Mouse (Mus musculus): ENCODE measurements around the gene Olfr127. TPM values are rescaled to one million over a fixed set of nuclear protein-coding genes. Genes with fewer than 3 reads are reported as not detected.
"Not testable (repeated sequence)": the region's sequence is repeated elsewhere in the genome, so short reads cannot be mapped to it uniquely, and the experiment has no call there.

Gene Olfr127
- not detected in 2 replicates for polyA plus RNA-seq (2016; fragmentation: Nextera tagmentation; extraction: Ambion mirVana)

DNA sequence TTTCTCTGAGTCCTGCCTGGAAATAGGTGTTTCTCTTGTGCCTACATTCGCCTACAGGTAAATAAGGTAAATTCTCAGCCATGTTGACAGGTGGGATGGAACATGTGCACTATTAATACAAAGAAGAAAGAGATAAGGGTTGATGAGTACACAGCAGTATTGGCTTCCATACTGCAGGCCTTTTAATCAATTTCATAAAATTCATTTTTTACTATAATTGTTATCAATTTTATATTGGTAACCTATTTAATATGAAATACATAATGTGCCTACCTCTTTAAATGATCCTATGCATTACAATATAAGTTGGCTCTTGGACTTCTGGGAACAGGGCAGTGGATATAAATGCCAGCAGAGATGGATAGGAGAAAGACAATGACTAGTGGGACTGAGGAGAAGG, at the start of gene Olfr127:
Gene Olfr127 (plus strand): TSS at position 301 of the 400 bp plus-strand sequence.
- H3K4me2 ChIP-seq (replicated peaks), result no peak within 1 kb of the TSS
- no peak within 1 kb of the TSS for H3K9ac ChIP-seq
- H3K4me3 ChIP-seq, result no peak within 1 kb of the TSS
- WGBS, result 86% methylated on average over 1 of the region's 1 CpGs
- no peak for ATAC-seq (ENCODE audit: low FRiP score)
- H3K27me3 ChIP-seq, result no peaks in the 10 kb centered on the region
- no peaks in the 10 kb centered on the region for H3K4me1 ChIP-seq
- no peak within 1 kb of the TSS for H3K27ac ChIP-seq
- H3K9me3 ChIP-seq (replicated peaks), result no peaks in the 10 kb centered on the region
- no peaks in the 10 kb centered on the region for H3K36me3 ChIP-seq

DNA sequence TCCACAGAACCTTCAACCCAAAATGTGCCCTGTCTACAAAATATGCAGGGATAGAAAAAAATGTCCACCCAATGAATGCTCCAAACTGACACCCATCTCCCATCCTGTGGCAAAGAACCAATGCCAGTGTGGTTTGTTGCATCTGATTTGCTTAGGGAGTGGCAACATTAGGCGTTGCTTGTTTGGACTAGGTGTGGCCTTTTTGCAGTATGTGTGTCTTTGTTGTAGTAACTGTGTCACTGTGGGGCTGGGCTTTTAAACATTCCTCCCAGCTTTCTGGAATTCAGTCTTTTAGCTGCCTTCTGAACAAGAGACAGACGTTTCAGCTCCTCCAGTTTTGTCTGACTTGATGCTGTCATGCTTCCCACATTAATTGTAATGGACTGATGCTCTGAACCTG, 36.3 kb upstream of the Olfr127 start:
- Histone ChIP-seq H3K4me1 (no peaks in the 10 kb centered on the region), H3K4me2 (replicated peaks) (no peak overlapping the region), H3K9me3 (replicated peaks) (no peaks in the 10 kb centered on the region), H3K4me3 (no peak overlapping the region), H3K27ac (no peak overlapping the region), H3K27me3 (no peaks in the 10 kb centered on the region), H3K36me3 (no peaks in the 10 kb centered on the region), H3K9ac (no peak overlapping the region)
- ATAC-seq (ENCODE audit: low FRiP score), result no peak
- WGBS, result 82% methylated on average over 2 of the region's 2 CpGs

DNA sequence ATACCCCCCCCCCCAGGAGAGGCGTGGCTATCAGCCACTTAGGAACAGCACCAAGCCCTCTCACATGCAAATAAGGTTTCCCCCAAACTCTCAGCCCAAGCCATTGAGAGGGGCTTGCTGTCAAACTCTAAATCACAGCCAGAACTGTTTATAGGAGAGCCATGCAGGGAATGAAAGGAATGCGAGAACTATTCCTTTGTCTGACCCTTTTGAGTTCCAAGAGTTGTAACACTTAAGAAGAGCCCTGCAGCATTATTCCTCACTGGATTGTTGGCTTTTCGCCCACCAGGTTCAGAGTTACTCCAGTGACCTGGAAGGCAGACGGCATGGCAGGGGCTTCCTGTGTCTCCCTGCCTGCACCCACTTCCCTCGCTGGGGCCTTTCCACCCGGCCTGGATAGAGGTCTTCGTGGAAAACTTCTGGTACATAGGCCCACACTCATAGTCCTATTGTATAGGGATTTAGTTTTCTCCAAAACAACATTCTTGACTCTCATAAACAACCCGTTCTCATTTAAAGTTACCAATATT, 30.5 kb upstream of the Olfr127 start:
- Histone ChIP-seq H3K9ac (no peak overlapping the region), H3K4me3 (no peak overlapping the region), H3K9me3 (replicated peaks) (no peaks in the 10 kb centered on the region), H3K27me3 (no peaks in the 10 kb centered on the region), H3K4me1 (no peaks in the 10 kb centered on the region), H3K27ac (no peak overlapping the region), H3K4me2 (replicated peaks) (no peak overlapping the region), H3K36me3 (no peaks in the 10 kb centered on the region)
- 21% methylated on average over 8 of the region's 8 CpGs for WGBS
- ATAC-seq (ENCODE audit: low FRiP score), result no peak

DNA sequence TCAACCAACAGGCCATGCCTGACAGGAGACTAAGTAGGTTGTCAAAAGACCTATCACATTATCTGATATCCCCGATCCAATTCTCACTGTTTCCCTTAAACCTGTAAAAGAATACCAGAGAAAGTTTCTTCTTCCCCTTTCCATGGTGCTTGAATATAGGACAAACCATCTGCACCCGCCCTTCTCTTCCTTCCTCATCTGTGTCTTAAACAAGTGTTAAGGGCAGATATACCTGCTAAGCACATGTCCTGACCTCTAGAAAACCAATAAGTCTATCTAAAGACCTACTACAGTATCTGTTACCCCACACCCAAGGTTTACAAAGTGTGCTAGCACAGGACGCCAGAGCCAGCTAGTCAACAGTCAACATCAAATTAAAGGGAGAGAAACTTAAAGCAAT, 26.4 kb upstream of the Olfr127 start:
- no peak for ATAC-seq (ENCODE audit: low FRiP score)
- H3K36me3 ChIP-seq, result no peaks in the 10 kb centered on the region
- 87% methylated on average over 3 of the region's 3 CpGs for WGBS

DNA sequence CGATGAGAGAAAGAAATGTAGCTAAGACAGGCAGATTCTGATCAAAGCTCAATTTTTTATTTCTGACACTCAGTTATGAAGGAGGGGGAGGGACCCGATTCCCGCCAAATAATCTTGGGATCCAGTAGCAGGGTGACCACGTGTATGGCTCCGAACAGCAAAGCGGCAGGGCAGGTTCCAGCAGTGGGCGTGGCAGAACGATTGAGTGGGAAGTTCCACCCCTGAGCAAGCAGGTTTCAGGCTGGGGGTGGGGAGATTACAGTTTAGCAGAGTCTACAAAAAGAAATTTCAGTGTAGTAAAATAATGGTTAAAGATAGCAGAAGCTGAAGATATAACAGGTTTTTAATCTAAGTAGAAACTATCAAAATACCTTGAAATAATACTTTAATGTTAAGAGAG, 6.6 kb downstream of the Olfr127 start:
- not testable (repeated sequence) for H3K4me2 ChIP-seq (replicated peaks); ATAC-seq (ENCODE audit: low FRiP score); H3K4me3 ChIP-seq; H3K9ac ChIP-seq; H3K9me3 ChIP-seq (replicated peaks); H3K27me3 ChIP-seq; H3K27ac ChIP-seq; H3K36me3 ChIP-seq; H3K4me1 ChIP-seq
- 72% methylated on average over 8 of the region's 8 CpGs for WGBS

More for the DNA sequence above, 26.4 kb upstream of the Olfr127 start:
- Histone ChIP-seq H3K9me3 (replicated peaks) (no peaks in the 10 kb centered on the region), H3K27me3 (no peaks in the 10 kb centered on the region), H3K4me3 (no peak overlapping the region), H3K4me2 (replicated peaks) (no peak overlapping the region), H3K9ac (no peak overlapping the region), H3K27ac (no peak overlapping the region), H3K4me1 (no peaks in the 10 kb centered on the region)

DNA sequence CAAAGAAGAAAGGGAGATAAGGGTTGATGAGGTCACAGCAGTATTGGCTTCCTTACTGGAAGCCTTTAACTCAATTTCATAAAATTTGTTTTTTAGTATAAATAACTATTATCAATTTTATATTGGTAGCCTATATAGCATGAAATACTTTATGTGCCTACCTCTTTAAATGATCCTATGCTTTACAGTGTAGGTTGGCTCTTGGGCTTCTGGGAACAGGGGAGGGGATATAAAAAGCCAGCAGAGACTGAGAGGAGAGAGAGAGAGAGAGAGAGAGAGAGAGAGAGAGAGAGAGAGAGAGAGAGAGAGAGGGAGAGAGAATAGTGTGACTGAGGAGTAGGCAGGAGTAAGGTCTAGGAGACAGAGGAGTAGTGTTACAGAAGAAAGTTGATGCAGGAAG, 20.0 kb downstream of the Olfr127 start, which contains the start of gene Olfr128:
Gene Olfr128 (plus strand): TSS at position 301 of the 400 bp plus-strand sequence.
- H3K27me3 ChIP-seq, result no peaks in the 10 kb centered on the region
- no peaks in the 10 kb centered on the region for H3K36me3 ChIP-seq
- H3K4me3 ChIP-seq, result no peak within 1 kb of the TSS
- no peaks in the 10 kb centered on the region for H3K9me3 ChIP-seq (replicated peaks)
- H3K27ac ChIP-seq, result no peak within 1 kb of the TSS
- H3K9ac ChIP-seq, result no peak within 1 kb of the TSS
- no peaks in the 10 kb centered on the region for H3K4me1 ChIP-seq
- H3K4me2 ChIP-seq (replicated peaks), result no peak within 1 kb of the TSS
- no peak for ATAC-seq (ENCODE audit: low FRiP score)

DNA sequence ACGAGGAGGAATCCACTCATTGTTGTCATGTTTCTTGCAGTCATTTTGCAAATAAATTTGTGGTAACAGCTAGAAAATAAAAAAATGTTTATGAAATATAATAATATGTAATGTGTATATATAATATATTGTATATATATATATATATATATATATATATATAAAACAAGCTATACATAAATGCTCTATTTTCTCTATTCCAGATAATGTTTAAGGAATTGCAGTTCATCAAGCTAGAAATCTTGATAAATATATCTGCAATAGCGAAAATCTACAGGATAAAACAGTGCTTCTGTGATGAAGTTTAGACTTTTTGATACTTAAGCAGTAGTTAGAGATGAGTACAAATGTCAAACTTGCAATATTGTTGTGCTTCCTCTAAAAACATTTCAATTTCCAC, 52.7 kb downstream of the Olfr127 start, which contains the start of gene Olfr761:
Gene Olfr761 (minus strand): TSS at position 101 of the 400 bp plus-strand sequence.
- Histone ChIP-seq H3K4me1 (no peaks in the 10 kb centered on the region), H3K27ac (no peak within 1 kb of the TSS), H3K4me3 (no peak within 1 kb of the TSS), H3K9me3 (replicated peaks) (no peaks in the 10 kb centered on the region), H3K4me2 (replicated peaks) (no peak within 1 kb of the TSS), H3K9ac (no peak within 1 kb of the TSS), H3K27me3 (no peaks in the 10 kb centered on the region), H3K36me3 (no peaks in the 10 kb centered on the region)
- WGBS, result 76% methylated on average over 2 of the region's 2 CpGs
- no peak for ATAC-seq (ENCODE audit: low FRiP score)

Other genes starting within 250 kb of the Olfr127 start
- not detected in 2 replicates for gene Olfr117, start 236.7 kb upstream of the Olfr127 start, polyA plus RNA-seq (2016; fragmentation: Nextera tagmentation; extraction: Ambion mirVana)
- gene Olfr118, start 233.4 kb upstream of the Olfr127 start, polyA plus RNA-seq (2016; fragmentation: Nextera tagmentation; extraction: Ambion mirVana), result not detected in 2 replicates
- gene Olfr119, start 203.9 kb upstream of the Olfr127 start, polyA plus RNA-seq (2016; fragmentation: Nextera tagmentation; extraction: Ambion mirVana), result not detected in 2 replicates
- not detected in 2 replicates for gene Olfr120, start 178.6 kb upstream of the Olfr127 start, polyA plus RNA-seq (2016; fragmentation: Nextera tagmentation; extraction: Ambion mirVana)
- gene Olfr121, start 151.6 kb upstream of the Olfr127 start, polyA plus RNA-seq (2016; fragmentation: Nextera tagmentation; extraction: Ambion mirVana), result not detected in 2 replicates
- gene Olfr122, start 131.8 kb upstream of the Olfr127 start, polyA plus RNA-seq (2016; fragmentation: Nextera tagmentation; extraction: Ambion mirVana), result not detected in 2 replicates
- not detected in 2 replicates for gene Olfr123, start 106.9 kb upstream of the Olfr127 start, polyA plus RNA-seq (2016; fragmentation: Nextera tagmentation; extraction: Ambion mirVana)
- gene Olfr124, start 100.5 kb upstream of the Olfr127 start, polyA plus RNA-seq (2016; fragmentation: Nextera tagmentation; extraction: Ambion mirVana), result not detected in 2 replicates
- gene Olfr125, start 67.5 kb upstream of the Olfr127 start, polyA plus RNA-seq (2016; fragmentation: Nextera tagmentation; extraction: Ambion mirVana), result not detected in 2 replicates
- gene Olfr126, start 53.0 kb upstream of the Olfr127 start, polyA plus RNA-seq (2016; fragmentation: Nextera tagmentation; extraction: Ambion mirVana), result not detected in 2 replicates
- not detected in 2 replicates for gene Olfr128, start 20.1 kb downstream of the Olfr127 start, polyA plus RNA-seq (2016; fragmentation: Nextera tagmentation; extraction: Ambion mirVana)
- gene Olfr761, start 52.6 kb downstream of the Olfr127 start, polyA plus RNA-seq (2016; fragmentation: Nextera tagmentation; extraction: Ambion mirVana), result not detected in 2 replicates
- not detected in 2 replicates for gene Olfr129, start 159.6 kb downstream of the Olfr127 start, polyA plus RNA-seq (2016; fragmentation: Nextera tagmentation; extraction: Ambion mirVana)
- gene Olfr130, start 163.5 kb downstream of the Olfr127 start, polyA plus RNA-seq (2016; fragmentation: Nextera tagmentation; extraction: Ambion mirVana), result not detected in 2 replicates
- not detected in 2 replicates for gene Olfr131, start 188.3 kb downstream of the Olfr127 start, polyA plus RNA-seq (2016; fragmentation: Nextera tagmentation; extraction: Ambion mirVana)
- gene Olfr132, start 234.1 kb downstream of the Olfr127 start, polyA plus RNA-seq (2016; fragmentation: Nextera tagmentation; extraction: Ambion mirVana), result not detected in 2 replicates
- not detected in 2 replicates for gene Olfr133, start 244.8 kb downstream of the Olfr127 start, polyA plus RNA-seq (2016; fragmentation: Nextera tagmentation; extraction: Ambion mirVana)

All from hindbrain, embryonic 12.5 days (tissue).